Mouse (Mus musculus): ENCODE measurements around the gene Proz.
"Not testable (repeated sequence)": the region's sequence is repeated elsewhere in the genome, so short reads cannot be mapped to it uniquely, and the experiment has no call there.

Gene Proz

DNA sequence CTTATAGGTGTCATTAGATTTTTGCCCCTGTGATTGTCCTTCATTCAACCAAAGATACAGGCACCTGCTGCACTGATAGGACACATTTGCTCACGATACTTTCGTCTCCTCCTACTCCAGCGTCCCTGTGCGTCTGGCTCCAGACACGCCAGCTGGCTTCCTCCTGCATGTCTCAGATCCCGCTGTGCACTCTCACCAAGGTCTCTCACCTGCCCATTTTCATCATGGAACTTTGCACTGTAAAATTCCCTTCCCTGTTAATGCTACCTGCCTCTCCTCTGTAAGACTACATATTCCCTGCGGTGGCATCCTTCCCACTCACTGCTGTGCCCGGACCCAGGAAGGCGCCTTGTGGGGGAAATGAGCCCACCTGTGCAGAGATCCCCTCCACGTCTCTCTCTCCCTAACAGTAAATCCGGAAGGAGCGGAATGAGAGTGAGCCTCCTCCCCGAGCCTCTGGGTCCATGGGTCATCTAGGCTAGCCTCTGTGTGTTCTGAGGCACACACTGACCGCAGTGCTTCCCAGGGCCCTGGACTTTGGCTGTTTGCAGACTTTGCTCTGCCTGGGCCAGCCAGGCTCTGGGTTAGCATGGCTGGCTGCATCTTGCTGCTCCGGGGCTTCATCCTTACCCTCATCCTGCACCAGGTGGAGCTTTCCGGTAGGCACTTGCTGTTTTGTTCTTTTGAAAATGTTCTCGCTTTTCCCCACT, at the start of gene Proz:
Proz (plus strand) TSS at position 474 of the 710 bp plus-strand sequence.
- no peak for DNase-seq

DNA sequence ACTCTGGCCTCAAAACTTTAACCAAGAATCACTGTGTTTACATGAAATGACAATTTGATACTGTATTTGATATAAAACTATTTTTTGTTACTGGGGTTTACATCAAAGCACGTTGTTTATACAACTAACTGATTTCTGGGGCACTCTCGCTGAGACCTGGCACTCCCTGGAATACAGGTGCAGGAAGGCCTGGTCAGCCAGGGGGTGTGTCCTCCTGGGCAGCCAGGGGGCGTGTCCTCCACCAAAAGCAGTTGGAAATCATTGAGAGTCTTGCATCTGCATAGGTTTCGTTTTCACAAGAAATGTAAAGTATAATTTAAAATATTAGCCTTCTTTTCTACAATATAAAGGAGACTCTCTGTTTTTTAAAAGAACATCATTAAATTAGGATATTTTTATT, 41.2 kb upstream of the Proz start:
- DNase-seq, result no peak

DNA sequence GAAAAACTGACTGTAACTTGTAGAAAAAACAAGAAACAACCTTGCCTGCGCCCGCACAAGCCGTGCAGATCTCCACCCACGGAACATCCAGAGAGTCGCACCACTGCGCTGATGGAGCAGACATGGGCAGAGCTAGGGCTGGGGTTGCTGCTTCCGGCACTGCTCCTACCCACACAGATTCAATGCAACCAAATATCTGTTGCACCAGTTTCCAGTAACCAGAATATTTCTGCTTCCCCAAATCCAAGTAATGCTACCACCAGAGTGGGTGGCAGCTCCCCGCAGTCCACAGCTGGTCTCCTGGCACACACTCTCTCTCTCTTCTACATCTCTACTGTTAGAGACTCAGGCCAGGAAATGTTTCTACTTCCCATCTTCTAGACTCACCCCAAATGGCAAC, 38.9 kb upstream of the Proz start:
- DNase-seq, result no peak

DNA sequence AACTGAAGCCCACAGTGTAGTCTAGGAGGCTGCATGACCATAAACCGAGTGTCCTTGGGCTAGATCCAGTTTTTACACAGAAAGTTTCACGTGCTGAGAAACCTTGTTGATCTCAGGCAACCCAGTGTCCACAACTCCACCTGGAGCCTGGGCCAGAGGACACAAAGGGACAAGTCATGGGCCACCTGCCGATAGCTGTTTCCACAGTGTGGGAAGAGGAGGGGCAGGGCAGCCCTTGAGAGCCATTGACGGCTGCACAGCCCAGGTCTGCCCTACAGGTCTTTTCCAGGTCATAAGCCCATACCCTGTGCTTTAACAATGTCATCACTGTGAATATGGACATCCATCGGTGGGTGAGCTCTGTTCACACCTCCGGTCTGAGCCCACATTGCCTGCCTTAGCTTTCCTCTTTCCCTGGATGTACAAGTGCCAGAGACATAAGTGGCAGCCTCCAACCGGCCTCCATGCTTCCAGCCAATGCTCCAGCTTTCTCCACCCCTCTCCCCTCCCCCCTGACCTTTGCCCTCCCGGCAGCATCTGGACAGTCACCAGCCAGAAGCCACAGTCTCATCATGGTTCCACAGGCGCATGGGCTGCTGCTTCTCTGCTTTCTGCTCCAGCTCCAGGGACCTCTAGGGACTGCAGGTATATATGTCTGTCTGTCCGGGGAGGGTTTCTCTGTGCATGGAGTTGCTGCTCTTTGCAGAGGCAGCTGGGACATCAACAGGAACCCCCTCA, 35.1 kb upstream of the Proz start, which contains the start of gene F7:
F7 (plus strand) TSS at position 548 of the 738 bp plus-strand sequence.
- no peak for DNase-seq

DNA sequence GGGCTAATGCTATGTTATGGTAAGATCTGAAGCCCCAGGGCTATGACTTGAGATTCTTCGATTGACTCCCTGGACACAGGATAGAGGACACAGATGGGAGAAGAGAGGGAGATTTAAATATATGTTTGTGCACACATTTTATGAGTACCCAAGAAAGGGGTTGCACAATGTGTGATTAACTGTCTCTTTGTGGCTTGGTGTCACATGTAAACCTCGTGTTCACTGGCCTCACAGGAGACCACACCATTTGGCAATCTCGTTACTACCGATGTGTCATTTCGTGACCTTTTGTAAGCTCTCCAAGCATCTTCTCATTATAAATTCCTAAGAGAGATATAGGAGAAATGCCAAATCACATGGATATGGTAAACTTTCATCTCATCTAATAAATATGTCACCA, 33.1 kb upstream of the Proz start:
- DNase-seq, result no peak

DNA sequence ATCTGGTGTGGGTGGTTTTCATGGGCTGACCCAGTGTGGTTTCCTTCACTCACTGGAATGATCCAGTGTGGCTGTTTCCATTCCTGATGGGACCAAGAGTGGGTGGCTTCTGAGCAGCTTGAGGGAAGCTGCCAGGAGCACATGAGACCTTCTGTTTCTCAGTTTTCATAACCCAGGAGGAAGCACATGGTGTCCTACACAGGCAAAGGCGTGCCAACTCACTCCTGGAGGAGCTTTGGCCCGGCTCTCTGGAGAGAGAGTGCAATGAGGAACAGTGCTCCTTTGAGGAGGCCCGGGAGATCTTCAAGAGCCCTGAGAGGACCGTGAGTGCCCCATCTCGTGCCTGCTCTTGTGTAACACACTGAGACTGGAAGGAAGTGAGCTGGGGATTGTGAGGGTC, 32.2 kb upstream of the Proz start:
- DNase-seq, result no peak

DNA sequence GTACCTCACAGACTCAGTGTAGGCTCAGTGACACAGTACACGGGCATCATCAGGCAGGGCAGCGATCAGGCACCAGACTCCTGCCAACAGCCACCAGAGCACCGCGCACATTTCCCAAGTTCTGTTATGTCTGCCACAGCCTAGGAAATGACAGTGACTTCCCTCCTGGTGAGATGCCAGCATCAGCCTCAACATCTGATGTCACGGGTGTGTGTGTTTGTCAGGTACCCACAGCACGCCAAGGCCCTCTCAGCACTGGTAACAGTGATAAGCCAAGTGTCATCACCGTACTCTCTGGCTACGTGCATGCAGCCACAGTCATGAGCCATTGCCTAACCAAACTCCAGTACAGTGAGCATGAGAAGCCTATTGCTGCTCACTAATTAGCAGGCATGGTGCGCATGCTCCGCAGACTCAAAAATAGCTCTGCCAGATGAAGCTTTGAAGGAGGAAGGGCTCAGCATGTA, 24.3 kb upstream of the Proz start:
- no peak for DNase-seq

DNA sequence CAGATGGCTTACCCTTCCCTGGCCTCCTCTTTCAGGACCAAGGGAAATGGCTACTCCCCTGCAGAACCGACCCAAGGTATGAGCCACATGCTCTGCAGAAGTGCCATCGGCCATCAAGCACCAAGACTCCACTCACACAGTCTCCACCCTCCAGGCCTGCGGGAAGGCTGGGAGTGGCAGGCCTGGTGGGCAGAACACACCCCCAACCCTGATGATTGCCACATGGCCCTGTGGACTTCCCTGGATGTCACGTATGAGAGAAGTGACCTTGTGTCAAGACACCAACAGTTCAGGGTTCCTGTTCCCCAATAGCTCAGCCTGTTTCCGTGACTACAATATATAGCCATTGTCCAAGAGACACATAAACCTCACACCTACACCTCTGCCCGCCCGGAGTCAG, 23.7 kb upstream of the Proz start, which contains the start of gene F10:
F10 (plus strand) TSS at position 294 of the 400 bp plus-strand sequence.
- DNase-seq, result no peak

DNA sequence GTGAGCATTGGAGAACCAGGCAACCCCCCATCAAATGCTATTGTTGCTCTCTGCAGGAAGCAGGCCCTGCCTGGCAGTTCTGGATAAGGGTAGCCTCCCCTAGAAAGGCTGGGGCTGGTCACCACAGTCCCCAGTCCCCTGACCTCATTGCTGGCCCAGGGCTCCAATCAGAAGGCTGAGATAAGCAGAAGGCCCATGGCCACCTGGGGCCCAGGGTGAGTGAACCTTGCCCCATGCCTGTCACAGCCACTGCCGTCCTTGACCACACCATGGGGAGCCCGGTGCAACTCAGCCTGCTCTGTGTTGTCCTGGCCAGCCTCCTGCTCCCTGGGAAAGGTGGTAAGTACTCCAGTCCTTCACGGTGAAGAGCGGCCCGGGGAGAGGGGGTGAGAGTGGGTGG, 23.1 kb upstream of the Proz start:
- DNase-seq, result no peak

DNA sequence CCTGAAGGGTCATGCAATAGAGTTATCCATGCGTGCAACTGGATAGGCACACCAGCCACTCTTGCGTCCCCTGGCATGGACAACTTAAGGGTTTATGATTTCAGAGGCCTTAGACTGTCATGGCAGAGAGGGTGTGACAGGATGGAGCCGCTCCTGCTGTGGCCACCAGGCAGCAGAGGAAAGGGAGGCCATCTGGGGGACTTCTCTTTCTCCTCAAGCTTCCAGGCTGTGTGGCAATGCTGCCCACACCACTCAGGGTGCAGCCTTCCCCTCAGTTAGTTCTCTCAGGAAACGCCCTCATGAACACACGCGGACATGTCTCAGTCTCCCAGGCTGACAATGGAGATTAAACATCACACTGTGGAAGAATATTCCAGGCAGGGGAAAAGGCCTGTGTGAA, 21.7 kb upstream of the Proz start:
- no peak for DNase-seq

DNA sequence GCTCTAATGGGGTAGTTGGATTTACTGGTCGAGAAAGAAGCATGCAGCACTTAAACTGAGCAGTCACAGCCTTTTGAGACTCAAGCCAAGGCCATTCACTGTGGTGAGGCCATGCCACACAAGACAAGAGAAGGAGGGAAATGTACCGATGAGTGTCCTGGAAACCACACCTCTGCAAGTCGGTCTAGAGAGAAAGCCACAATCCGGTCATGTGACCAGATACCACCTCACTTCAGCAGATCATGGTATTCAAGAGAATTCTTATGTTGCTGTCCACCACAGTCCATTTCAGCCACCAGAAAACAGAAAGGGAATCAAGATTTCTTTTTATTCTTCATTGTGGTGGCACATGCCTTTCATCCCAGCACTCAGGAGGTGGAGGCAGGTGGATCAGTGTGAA, 19.3 kb upstream of the Proz start:
- no peak for DNase-seq

DNA sequence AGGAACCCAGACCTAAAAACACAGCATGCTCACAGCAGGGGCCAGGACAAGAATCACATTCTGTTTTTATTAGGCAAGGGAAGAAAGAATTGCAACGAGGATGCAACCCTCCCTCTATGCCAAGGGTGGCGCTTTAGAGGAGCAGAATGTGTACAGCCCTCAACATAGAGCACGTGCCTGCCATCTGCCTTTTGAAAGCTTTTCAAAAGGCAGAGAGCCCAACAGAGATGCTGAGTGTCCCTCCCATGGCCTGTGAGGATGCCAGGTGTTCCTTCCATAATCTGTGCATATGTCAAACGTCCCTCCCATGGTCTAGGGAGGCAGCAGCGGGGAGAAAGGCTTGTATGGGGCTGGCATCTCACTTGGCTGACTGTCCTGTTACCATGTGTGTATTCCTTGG, 13.1 kb upstream of the Proz start:
- DNase-seq, result no peak

DNA sequence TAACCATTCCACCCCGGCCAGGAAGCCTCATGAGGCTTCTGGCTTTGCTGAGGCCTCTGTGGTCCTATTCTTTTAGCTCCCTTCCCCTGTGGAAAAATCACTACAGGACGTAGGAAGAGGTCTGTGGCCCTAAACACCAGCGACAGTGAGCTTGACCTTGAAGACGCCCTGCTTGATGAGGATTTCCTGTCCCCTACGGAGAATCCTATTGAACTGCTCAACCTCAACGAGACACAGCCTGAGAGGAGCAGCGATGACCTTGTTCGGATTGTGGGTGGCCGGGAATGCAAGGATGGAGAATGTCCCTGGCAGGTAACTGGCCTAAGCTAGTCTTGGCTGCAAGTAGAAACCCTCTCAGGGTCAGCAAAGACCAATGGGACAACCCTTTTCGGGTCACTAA, 10.2 kb upstream of the Proz start:
- no peak for DNase-seq

DNA sequence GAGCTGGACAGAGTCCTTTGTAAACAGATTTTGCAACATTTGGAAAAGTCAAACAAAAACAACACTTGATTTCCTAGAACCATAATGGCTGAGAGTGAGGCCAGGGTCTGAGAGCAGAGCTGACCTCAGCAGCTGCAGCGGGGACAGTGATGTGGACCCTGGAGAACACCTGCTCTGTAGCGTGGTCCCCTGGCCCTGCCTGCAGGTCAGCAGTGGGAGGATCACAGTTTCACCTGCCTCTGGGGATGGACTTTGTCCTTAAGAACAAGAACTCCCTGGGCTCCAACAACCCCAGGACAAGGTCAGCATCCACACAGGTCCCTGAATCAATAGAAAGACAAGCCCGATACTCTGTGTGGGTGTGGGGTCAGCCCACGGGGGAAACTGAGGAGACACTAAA, 3.4 kb upstream of the Proz start:
- DNase-seq, result no peak

DNA sequence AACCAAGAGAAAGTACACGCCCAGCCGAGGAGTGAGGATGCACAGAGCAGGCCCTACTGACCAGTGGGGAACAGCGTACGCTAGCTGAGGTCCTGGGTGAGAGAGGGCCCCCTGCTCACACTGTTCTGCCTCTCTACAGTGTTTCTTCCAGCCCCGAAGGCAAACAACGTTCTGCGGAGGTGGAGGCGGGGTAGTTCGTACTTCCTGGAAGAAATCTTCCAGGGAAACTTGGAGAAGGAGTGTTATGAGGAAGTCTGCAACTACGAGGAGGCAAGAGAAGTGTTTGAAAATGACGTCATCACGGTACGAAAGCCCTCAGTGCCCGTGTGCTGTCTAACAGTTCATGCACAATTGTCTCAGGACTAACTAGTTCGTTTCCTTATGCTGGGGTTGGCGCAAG, 2.4 kb downstream of the Proz start:
- no peak for DNase-seq

DNA sequence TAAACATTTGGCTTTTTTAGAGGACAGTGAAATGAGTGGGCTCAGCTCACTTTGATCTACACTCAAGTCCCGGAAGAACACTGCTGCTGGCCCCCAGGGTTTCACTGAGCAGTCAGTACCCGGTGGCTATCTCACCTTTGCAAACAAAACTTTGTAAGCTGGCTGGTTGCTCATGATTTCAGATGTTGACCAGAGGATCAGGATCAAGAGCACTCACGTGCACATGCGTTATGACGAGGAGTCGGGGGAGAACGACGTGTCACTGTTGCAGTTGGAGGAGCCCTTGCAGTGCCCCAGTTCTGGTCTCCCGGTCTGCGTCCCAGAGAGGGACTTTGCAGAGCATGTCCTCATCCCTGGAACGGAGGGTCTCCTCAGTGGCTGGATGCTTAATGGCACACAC, 12.5 kb downstream of the Proz start:
- no peak for DNase-seq

DNA sequence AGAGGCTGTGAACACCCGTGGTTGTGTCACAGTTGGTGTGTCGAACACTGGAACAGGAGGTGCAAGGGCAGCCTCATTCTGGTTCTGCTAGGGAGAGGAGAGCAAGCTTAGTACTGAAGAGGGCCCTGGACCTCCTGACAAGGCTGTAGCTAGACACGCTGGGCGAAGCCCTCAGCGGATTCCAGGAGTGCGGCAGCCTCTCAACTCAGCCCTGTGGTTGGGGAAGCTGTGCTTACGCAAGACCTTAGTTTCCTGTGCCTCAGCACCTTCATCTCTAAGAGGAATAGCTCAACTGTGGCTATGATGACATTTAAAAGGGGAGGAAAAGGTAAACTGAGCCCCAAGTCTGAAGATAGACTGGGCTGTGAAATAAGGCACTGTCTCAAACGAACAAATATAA, 14.3 kb downstream of the Proz start:
- no peak for DNase-seq

DNA sequence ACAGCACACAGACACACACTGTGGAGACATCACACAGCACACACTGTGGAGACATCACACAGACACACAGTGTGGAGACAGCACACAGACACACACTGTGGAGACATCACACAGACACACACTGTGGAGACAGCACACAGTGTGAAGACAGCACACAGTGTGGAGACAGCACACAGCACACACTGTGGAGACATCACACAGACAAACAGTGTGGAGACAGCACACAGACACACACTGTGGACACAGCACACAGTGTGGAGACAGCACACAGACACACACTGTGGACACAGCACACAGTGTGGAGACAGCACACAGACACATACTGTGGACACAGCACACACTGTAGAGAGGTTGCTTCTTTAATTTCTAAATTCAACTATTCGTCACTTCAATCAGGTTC, 14.9 kb downstream of the Proz start:
- not testable (repeated sequence) for DNase-seq

DNA sequence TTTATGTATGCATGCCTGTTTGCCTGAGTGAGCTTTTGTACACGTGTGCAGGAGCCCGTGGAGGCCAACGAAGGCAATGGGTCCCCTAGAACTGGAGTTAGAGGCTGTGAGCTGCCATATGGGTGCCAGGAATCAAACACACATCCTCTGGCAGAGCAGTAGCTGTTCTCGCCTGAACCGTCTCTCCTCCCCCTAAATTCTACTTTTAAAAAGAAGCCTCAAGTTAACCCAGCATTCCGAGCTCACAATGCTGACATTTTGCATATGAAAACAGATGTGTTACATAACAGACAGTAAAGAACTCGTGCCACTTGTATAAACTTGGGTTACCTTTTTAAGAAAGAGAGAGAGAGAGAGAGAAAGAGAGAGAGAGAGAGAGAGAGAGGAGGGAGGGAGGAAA, 16.8 kb downstream of the Proz start:
- no peak for DNase-seq

DNA sequence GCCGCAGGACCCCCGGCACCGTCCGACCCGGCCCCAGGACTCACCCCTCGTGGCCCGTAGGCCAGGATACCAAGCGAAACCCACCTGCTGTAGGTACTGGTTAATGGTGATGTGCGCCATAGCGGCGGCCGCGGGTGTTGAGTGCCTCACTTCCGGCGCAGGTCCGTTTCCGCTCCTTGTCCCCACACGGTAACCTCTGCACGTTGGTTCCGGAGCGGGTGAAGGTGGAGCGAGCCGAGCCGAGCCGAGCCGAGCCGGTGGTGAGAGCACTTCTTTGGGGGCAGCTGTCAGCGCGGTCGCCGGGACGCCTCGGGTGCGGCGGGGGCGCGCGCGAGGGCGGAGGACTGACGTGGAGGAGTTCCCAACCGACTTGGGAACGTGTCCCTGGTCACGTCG, 44.0 kb downstream of the Proz start:
- DNase-seq, result peak; percentile 93 to 94

DNA sequence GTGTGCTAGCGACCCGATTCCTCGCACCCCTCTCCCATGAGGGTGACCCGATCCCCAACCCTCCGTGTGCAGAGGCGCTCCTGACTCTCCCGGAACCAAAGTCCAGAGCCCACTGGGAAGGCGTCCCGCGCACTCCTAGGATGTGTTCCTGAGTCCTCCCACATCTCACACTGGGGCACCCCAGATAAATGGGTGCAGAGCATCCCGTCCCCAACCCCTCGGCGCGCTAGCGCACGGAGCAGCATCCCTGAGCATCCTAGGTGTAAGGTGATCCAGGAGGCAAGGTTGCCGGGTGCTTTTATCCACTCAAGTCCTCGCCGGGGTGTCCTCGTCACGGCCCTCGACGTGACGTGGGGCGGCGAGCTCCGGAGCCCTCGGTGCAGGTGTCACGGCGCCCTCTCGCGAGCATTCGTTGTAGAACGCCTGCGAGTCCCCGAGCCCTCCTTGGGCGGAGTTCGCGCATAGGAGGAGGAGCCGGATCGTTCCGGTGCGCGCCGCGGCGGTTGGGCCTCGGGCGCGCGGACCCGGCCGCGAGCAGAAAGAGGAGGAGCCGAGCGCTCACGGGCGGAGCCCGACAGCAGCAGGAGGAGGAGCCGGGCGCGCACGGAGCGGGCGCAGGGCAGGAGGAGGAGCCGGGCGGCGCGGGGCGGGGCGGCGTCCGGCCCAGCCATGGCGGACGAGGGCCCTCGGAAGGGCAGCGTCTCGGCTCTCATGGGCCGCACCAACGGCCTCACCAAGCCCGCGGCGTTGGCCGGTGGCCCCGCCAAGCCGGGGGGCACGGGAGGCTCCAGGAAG, 44.6 kb downstream of the Proz start, which contains the start of the genes Pcid2 and Cul4a:
Pcid2 (minus strand) TSS at position 373 of the 795 bp plus-strand sequence.
Cul4a (plus strand) TSS at position 535 of the 795 bp plus-strand sequence.
- DNase-seq, result peak; percentile 97

DNA sequence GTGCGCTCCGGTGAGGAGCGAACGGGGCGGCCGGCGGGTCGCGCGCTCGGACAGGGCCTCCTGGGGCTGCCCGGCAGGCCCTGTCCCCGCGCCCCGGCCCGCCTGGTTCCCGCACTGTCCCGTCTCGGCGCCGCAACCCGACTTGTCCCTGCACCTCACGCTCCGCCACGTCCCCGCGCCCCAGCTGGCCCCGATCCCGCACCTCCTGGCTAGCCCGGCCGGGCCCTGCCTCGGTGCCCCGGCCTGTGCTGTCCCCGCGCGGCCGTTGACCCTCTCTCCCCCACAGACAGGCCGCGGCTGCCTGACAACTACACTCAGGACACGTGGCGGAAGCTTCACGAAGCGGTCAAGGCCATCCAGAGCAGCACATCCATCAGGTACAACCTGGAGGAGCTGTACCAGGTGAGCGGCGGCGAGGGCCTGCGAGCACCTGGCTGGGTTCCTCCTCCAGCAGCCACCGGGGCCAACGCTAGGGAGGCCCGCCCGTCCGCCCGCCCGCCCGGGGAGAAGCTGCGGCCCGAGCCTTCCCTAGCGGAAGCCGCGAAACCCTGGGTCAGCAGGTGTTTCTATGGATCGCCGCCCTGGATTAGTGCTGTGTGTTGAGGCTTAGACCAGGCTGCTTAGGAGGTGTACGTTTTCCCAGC, 45.3 kb downstream of the Proz start:
- peak; percentile 41 to 53 for DNase-seq

All from B cell, adult 2 months (primary cell).